Mouse (Mus musculus): ENCODE results near the gene Lax1. TPM values are rescaled to one million over a fixed set of nuclear protein-coding genes. Genes with fewer than 3 reads are reported as not detected.

Gene Lax1
- polyA plus RNA-seq, 1 experiment from 2014 or later = 0.75 TPM

Small RNA genes within 50 kb of the gene (microRNA-seq; reads per million reads assigned to microRNA genes)
- 0.93 reads per million for gene Mir6903

Other genes with a start within 250 kb of the Lax1 start
- gene Snrpe, start 79.8 kb downstream of the Lax1 start, polyA plus RNA-seq (2015; fragmentation: Nextera tagmentation; extraction: Ambion mirVana) = 637 and 708 TPM in 2 replicates
- gene Zbed6, start 29.2 kb downstream of the Lax1 start, polyA plus RNA-seq (2015; fragmentation: Nextera tagmentation; extraction: Ambion mirVana) = not detected in 2 replicates
- gene Gm38394, start 28.8 kb downstream of the Lax1 start, polyA plus RNA-seq (2015; fragmentation: Nextera tagmentation; extraction: Ambion mirVana) = 5.4 TPM in 2 replicates
- 9.0 and 9.6 TPM in 2 replicates for gene Atp2b4, start 110.9 kb upstream of the Lax1 start, polyA plus RNA-seq (2015; fragmentation: Nextera tagmentation; extraction: Ambion mirVana)
- 0.67 and 0.81 TPM in 2 replicates for gene Optc, start 217.9 kb upstream of the Lax1 start, polyA plus RNA-seq (2015; fragmentation: Nextera tagmentation; extraction: Ambion mirVana)
- 17.1 and 19.6 TPM in 2 replicates for gene Prelp, start 231.3 kb upstream of the Lax1 start, polyA plus RNA-seq (2015; fragmentation: Nextera tagmentation; extraction: Ambion mirVana)

Data from lung, embryonic 15.5 days (tissue).